Mouse (Mus musculus): ENCODE results near the gene Cyb561d1. TPM values are rescaled to one million over a fixed set of nuclear protein-coding genes. Genes with fewer than 3 reads are reported as not detected.

Gene Cyb561d1
- polyA plus RNA-seq, 1 experiment, result 9.4 TPM

GRCm38 (mm10) chr3:108147386-108148235 lies 53.4 kb downstream of the Cyb561d1 start:
- Histone ChIP-seq H3K4me1 (ENCODE audit: control insufficient read depth, insufficient read depth, insufficient read length, low read length) (peaks cover 5% of the 10 kb centered on the region; the same call in 1 of the 2 replicates), H3K27me3 (ENCODE audit: control insufficient read depth, insufficient read depth, low read length) (no peaks in the 10 kb centered on the region), H3K4me3 (ENCODE audit: low read depth, low read length) (no peak overlapping the region), H3K36me3 (ENCODE audit: control insufficient read depth, insufficient read depth, low read length) (peaks cover 2% of the 10 kb centered on the region; the same call in 1 of the 2 replicates), H3K27ac (ENCODE audit: insufficient read depth, low read depth, low read length) (peak overlapping the region; percentile 68)
- WGBS, result 41% methylated on average over 11 of the region's 11 CpGs
- TF ChIP-seq POLR2A (IDR thresholded peaks at IDR 0.05; ENCODE audit: low read depth, low read length) (no peak), CTCF (IDR thresholded peaks at IDR 0.05; ENCODE audit: extremely low read depth, insufficient read length, insufficient replicate concordance, low read depth, low read length) (peak; percentile 74; the same call in 1 of the 2 replicates)

- H3K27me3 ChIP-seq (ENCODE audit: control insufficient read depth, insufficient read depth, low read length), result no peaks in the 10 kb centered on the region
- peaks cover 5% of the 10 kb centered on the region; the same call in 1 of the 2 replicates for H3K4me1 ChIP-seq (ENCODE audit: control insufficient read depth, insufficient read depth, insufficient read length, low read length)
- TF ChIP-seq POLR2A (IDR thresholded peaks at IDR 0.05; ENCODE audit: low read depth, low read length) (no peak), CTCF (IDR thresholded peaks at IDR 0.05; ENCODE audit: extremely low read depth, insufficient read length, insufficient replicate concordance, low read depth, low read length) (no peak)
- WGBS, result 34% methylated on average over 5 of the region's 5 CpGs
- peak overlapping the region; percentile 97 for H3K4me3 ChIP-seq (ENCODE audit: low read depth, low read length)
- H3K27ac ChIP-seq (ENCODE audit: insufficient read depth, low read depth, low read length), result peak overlapping the region; percentile 66
- H3K36me3 ChIP-seq (ENCODE audit: control insufficient read depth, insufficient read depth, low read length), result peaks cover 2% of the 10 kb centered on the region; the same call in 1 of the 2 replicates
Observed at GRCm38 (mm10) chr3:108146671-108147070, 54.3 kb downstream of the Cyb561d1 start.

Other genes starting within 250 kb of the Cyb561d1 start
- gene Gstm3, start 231.9 kb downstream of the Cyb561d1 start, polyA plus RNA-seq (2012; rRNA removed), result 159 and 411 TPM in 2 replicates
- 26.7 and 56.7 TPM in 2 replicates for gene Gstm2, start 214.8 kb downstream of the Cyb561d1 start, polyA plus RNA-seq (2012; rRNA removed)
- 243 and 695 TPM in 2 replicates for gene Gstm1, start 183.2 kb downstream of the Cyb561d1 start, polyA plus RNA-seq (2012; rRNA removed)
- gene Gstm4, start 156.3 kb downstream of the Cyb561d1 start, polyA plus RNA-seq (2012; rRNA removed), result 5.6 and 16.1 TPM in 2 replicates
- 88.8 and 107 TPM in 2 replicates for gene Ampd2, start 114.6 kb downstream of the Cyb561d1 start, polyA plus RNA-seq (2012; rRNA removed)
- gene Gnat2, start 108.4 kb downstream of the Cyb561d1 start, polyA plus RNA-seq (2012; rRNA removed), result 0.86 and 0.91 TPM in 2 replicates
- gene Gnai3, start 55.1 kb downstream of the Cyb561d1 start, polyA plus RNA-seq (2012; rRNA removed), result 5.4 and 14.8 TPM in 2 replicates
- gene Gpr61, start 46.3 kb downstream of the Cyb561d1 start, polyA plus RNA-seq (2012; rRNA removed), result 0.05 TPM in 1 of 2 replicates, not detected in the other
- gene Amigo1, start 14.9 kb downstream of the Cyb561d1 start, polyA plus RNA-seq (2012; rRNA removed), result 10.1 and 17.6 TPM in 2 replicates
- 3.6 and 9.7 TPM in 2 replicates for gene Atxn7l2, start 9.7 kb upstream of the Cyb561d1 start, polyA plus RNA-seq (2012; rRNA removed)
- gene Sypl2, start 25.4 kb upstream of the Cyb561d1 start, polyA plus RNA-seq (2012; rRNA removed), result 2.5 and 6.3 TPM in 2 replicates
- 21.9 and 36.2 TPM in 2 replicates for gene Psma5, start 55.7 kb upstream of the Cyb561d1 start, polyA plus RNA-seq (2012; rRNA removed)
- gene Sort1, start 82.9 kb upstream of the Cyb561d1 start, polyA plus RNA-seq (2012; rRNA removed), result 18.1 and 32.8 TPM in 2 replicates
- not detected in 2 replicates for gene Mybphl, start 163.7 kb upstream of the Cyb561d1 start, polyA plus RNA-seq (2012; rRNA removed)
- 1.3 and 5.3 TPM in 2 replicates for gene Psrc1, start 182.6 kb upstream of the Cyb561d1 start, polyA plus RNA-seq (2012; rRNA removed)
- gene Celsr2, start 214.3 kb upstream of the Cyb561d1 start, polyA plus RNA-seq (2012; rRNA removed), result 2.7 and 8.2 TPM in 2 replicates
- gene Sars, start 244.0 kb upstream of the Cyb561d1 start, polyA plus RNA-seq (2012; rRNA removed), result 11.7 and 28.1 TPM in 2 replicates